Mouse (Mus musculus) thymus, postnatal 4 days (tissue): ENCODE results near the gene Tmem200b.

Experiments
- DNase-seq: peaks from one replicate; pipeline ENCODE4 v3.0.0; 2021

The Tmem200b gene

DNA sequence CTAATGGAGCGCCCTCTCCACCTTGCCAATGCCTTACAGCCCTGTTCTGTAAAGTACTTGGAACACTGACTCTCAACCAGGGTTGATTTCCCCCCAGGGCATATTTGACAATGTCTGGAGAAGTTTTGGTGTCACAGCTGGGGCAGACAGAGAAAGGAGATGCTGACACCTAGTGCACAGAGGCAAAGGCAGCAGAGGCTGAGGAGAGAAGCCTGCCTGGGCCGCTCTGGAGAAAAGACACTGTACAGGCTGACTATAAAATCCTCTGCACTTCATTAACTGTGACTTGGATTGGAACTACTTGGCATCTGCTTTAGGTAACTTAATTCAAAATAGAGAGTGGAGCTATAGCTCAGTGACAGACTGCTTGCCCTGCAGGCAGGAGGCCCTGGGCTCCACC is 47.3 kb downstream of the Tmem200b start:
- DNase-seq: no peak

GRCm38 (mm10) chr4:131970244-131970853 is 48.8 kb downstream of the Tmem200b start:
- DNase-seq: no peak
